Mouse (Mus musculus): Measurements from ENCODE around the gene Trim80. TPM values are rescaled to one million over a fixed set of nuclear protein-coding genes. Genes with fewer than 3 reads are reported as not detected.

Gene Trim80
- polyA plus RNA-seq, 1 experiment from 2014 or later = not detected

GRCm38 (mm10) chr11:115433342-115433741, 7.0 kb upstream of the Trim80 start:
- 85% methylated on average over 6 of the region's 6 CpGs for WGBS
- no peaks in the 10 kb centered on the region for H3K9me3 ChIP-seq
- H3K4me2 ChIP-seq = no peak overlapping the region
- ATAC-seq (replicated peaks) = no peak
- no peaks in the 10 kb centered on the region for H3K27me3 ChIP-seq (replicated peaks)
- no peak overlapping the region for H3K4me3 ChIP-seq
- H3K9ac ChIP-seq = no peak overlapping the region
- H3K36me3 ChIP-seq (replicated peaks) = peaks cover 32% of the 10 kb centered on the region
- no peak overlapping the region for H3K27ac ChIP-seq
- peaks cover 12% of the 10 kb centered on the region for H3K4me1 ChIP-seq

- no peak; the same call in 1 of the 2 replicates for ATAC-seq (replicated peaks)
- Histone ChIP-seq H3K27ac (no peak overlapping the region), H3K4me2 (peak overlapping the region; percentile 54), H3K36me3 (replicated peaks) (peaks cover 19% of the 10 kb centered on the region), H3K4me1 (peaks cover 12% of the 10 kb centered on the region), H3K9ac (peak overlapping the region; percentile 27), H3K9me3 (no peaks in the 10 kb centered on the region), H3K4me3 (peak overlapping the region; percentile 28), H3K27me3 (replicated peaks) (no peaks in the 10 kb centered on the region)
- WGBS = 4% methylated on average over 31 of the region's 31 CpGs
These were observed 4.6 kb upstream of the Trim80 start for GRCm38 (mm10) chr11:115435596-115436337.

- Histone ChIP-seq H3K9me3 (no peaks in the 10 kb centered on the region), H3K27me3 (replicated peaks) (no peaks in the 10 kb centered on the region), H3K36me3 (replicated peaks) (0 out of 2 replicates have a peak, but pooled peaks cover 5% of the 10 kb centered on the region), H3K9ac (no peak overlapping the region), H3K4me3 (no peak overlapping the region), H3K27ac (no peak overlapping the region), H3K4me2 (no peak overlapping the region), H3K4me1 (peaks cover 12% of the 10 kb centered on the region)
- WGBS = 88% methylated on average over 5 of the region's 5 CpGs
- no peak for ATAC-seq (replicated peaks)
These were observed 2.7 kb upstream of the Trim80 start for GRCm38 (mm10) chr11:115437571-115438122.

- H3K9me3 ChIP-seq = no peaks in the 10 kb centered on the region
- H3K27me3 ChIP-seq (replicated peaks) = no peaks in the 10 kb centered on the region
- H3K27ac ChIP-seq = no peak overlapping the region
- H3K36me3 ChIP-seq (replicated peaks) = no peaks in the 10 kb centered on the region
- no peak overlapping the region for H3K9ac ChIP-seq
- ATAC-seq (replicated peaks) = no peak
- no peak overlapping the region for H3K4me2 ChIP-seq
- H3K4me3 ChIP-seq = no peak overlapping the region
- peaks cover 12% of the 10 kb centered on the region for H3K4me1 ChIP-seq
- WGBS = 87% methylated on average over 3 of the region's 3 CpGs
These were observed 1.0 kb upstream of the Trim80 start for GRCm38 (mm10) chr11:115439326-115439725.

GRCm38 (mm10) chr11:115441417-115441816, 1.1 kb downstream of the Trim80 start:
- H3K27me3 ChIP-seq (replicated peaks) = no peaks in the 10 kb centered on the region
- no peak overlapping the region for H3K4me3 ChIP-seq
- H3K9ac ChIP-seq = no peak overlapping the region
- H3K4me1 ChIP-seq = peaks cover under 1% of the 10 kb centered on the region
- H3K36me3 ChIP-seq (replicated peaks) = no peaks in the 10 kb centered on the region
- no peak overlapping the region for H3K4me2 ChIP-seq
- WGBS = 47% methylated on average over 15 of the region's 15 CpGs
- no peaks in the 10 kb centered on the region for H3K9me3 ChIP-seq
- ATAC-seq (replicated peaks) = no peak
- H3K27ac ChIP-seq = no peak overlapping the region

- Histone ChIP-seq H3K9ac (no peak overlapping the region), H3K4me3 (no peak overlapping the region), H3K27me3 (replicated peaks) (no peaks in the 10 kb centered on the region), H3K4me1 (no peaks in the 10 kb centered on the region), H3K27ac (no peak overlapping the region), H3K9me3 (no peaks in the 10 kb centered on the region), H3K36me3 (replicated peaks) (no peaks in the 10 kb centered on the region), H3K4me2 (no peak overlapping the region)
- WGBS = 84% methylated on average over 3 of the region's 3 CpGs
- no peak for ATAC-seq (replicated peaks)
These were observed 6.6 kb downstream of the Trim80 start for GRCm38 (mm10) chr11:115446906-115447305.

GRCm38 (mm10) chr11:115447321-115447885, 7.1 kb downstream of the Trim80 start:
- no peak overlapping the region for H3K4me3 ChIP-seq
- no peaks in the 10 kb centered on the region for H3K9me3 ChIP-seq
- no peak overlapping the region for H3K9ac ChIP-seq
- no peaks in the 10 kb centered on the region for H3K27me3 ChIP-seq (replicated peaks)
- no peaks in the 10 kb centered on the region for H3K4me1 ChIP-seq
- ATAC-seq (replicated peaks) = no peak
- WGBS = 87% methylated on average over 11 of the region's 11 CpGs
- no peak overlapping the region for H3K27ac ChIP-seq
- H3K4me2 ChIP-seq = no peak overlapping the region
- no peaks in the 10 kb centered on the region for H3K36me3 ChIP-seq (replicated peaks)

- Histone ChIP-seq H3K27ac (no peak overlapping the region), H3K4me2 (no peak overlapping the region), H3K4me1 (no peaks in the 10 kb centered on the region), H3K27me3 (replicated peaks) (no peaks in the 10 kb centered on the region), H3K36me3 (replicated peaks) (no peaks in the 10 kb centered on the region), H3K9ac (no peak overlapping the region), H3K4me3 (no peak overlapping the region), H3K9me3 (no peaks in the 10 kb centered on the region)
- ATAC-seq (replicated peaks) = no peak
- 83% methylated on average over 16 of the region's 16 CpGs for WGBS
These were observed 7.7 kb downstream of the Trim80 start for GRCm38 (mm10) chr11:115448075-115448474.

GRCm38 (mm10) chr11:115448998-115449397, 8.7 kb downstream of the Trim80 start:
- Histone ChIP-seq H3K4me1 (no peaks in the 10 kb centered on the region), H3K9me3 (no peaks in the 10 kb centered on the region), H3K27ac (no peak overlapping the region), H3K4me2 (no peak overlapping the region), H3K4me3 (no peak overlapping the region), H3K27me3 (replicated peaks) (no peaks in the 10 kb centered on the region), H3K36me3 (replicated peaks) (no peaks in the 10 kb centered on the region), H3K9ac (no peak overlapping the region)
- 57% methylated on average over 7 of the region's 7 CpGs for WGBS
- ATAC-seq (replicated peaks) = no peak

GRCm38 (mm10) chr11:115450176-115450575, 9.8 kb downstream of the Trim80 start:
- Histone ChIP-seq H3K27me3 (replicated peaks) (no peaks in the 10 kb centered on the region), H3K36me3 (replicated peaks) (no peaks in the 10 kb centered on the region), H3K9me3 (no peaks in the 10 kb centered on the region), H3K27ac (no peak overlapping the region), H3K4me1 (no peaks in the 10 kb centered on the region), H3K4me2 (no peak overlapping the region), H3K9ac (no peak overlapping the region), H3K4me3 (no peak overlapping the region)
- 92% methylated on average over 7 of the region's 7 CpGs for WGBS
- no peak for ATAC-seq (replicated peaks)

- H3K4me3 ChIP-seq = no peak overlapping the region
- H3K9ac ChIP-seq = no peak overlapping the region
- H3K36me3 ChIP-seq (replicated peaks) = no peaks in the 10 kb centered on the region
- no peak overlapping the region for H3K4me2 ChIP-seq
- H3K4me1 ChIP-seq = no peaks in the 10 kb centered on the region
- H3K9me3 ChIP-seq = no peaks in the 10 kb centered on the region
- no peak overlapping the region for H3K27ac ChIP-seq
- WGBS = 80% methylated on average over 8 of the region's 8 CpGs
- no peak for ATAC-seq (replicated peaks)
- no peaks in the 10 kb centered on the region for H3K27me3 ChIP-seq (replicated peaks)
These were observed 11.5 kb downstream of the Trim80 start for GRCm38 (mm10) chr11:115451781-115452241.

- Histone ChIP-seq H3K4me2 (no peak overlapping the region), H3K9me3 (no peaks in the 10 kb centered on the region), H3K27ac (no peak overlapping the region), H3K4me1 (no peaks in the 10 kb centered on the region), H3K36me3 (replicated peaks) (no peaks in the 10 kb centered on the region), H3K27me3 (replicated peaks) (no peaks in the 10 kb centered on the region), H3K4me3 (no peak overlapping the region), H3K9ac (no peak overlapping the region)
- ATAC-seq (replicated peaks) = no peak
- 74% methylated on average over 7 of the region's 7 CpGs for WGBS
These were observed 12.0 kb downstream of the Trim80 start for GRCm38 (mm10) chr11:115452281-115452860.
